Mouse (Mus musculus): ENCODE data around the gene Gm5737. TPM values are rescaled to one million over a fixed set of nuclear protein-coding genes. Genes with fewer than 3 reads are reported as not detected.

Gene Gm5737
- polyA plus RNA-seq, 1 experiment from 2014 or later = not detected

GRCm38 (mm10) chr7:120826408-120826807 is 14.2 kb downstream of the Gm5737 start:
- no peak for ATAC-seq (replicated peaks; ENCODE audit: insufficient number of reproducible peaks, insufficient read depth, low FRiP score, low read depth)
- no peaks in the 10 kb centered on the region for H3K36me3 ChIP-seq
- H3K9me3 ChIP-seq (replicated peaks) = no peaks in the 10 kb centered on the region
- H3K4me2 ChIP-seq = no peak overlapping the region
- peaks cover 12% of the 10 kb centered on the region for H3K4me1 ChIP-seq (replicated peaks)
- no peak overlapping the region for H3K27ac ChIP-seq
- H3K4me3 ChIP-seq = no peak overlapping the region
- WGBS = 18% methylated on average over 3 of the region's 3 CpGs
- no peak overlapping the region for H3K9ac ChIP-seq
- H3K27me3 ChIP-seq = peaks cover 7% of the 10 kb centered on the region; the same call in 1 of the 2 replicates

GRCm38 (mm10) chr7:120830431-120831381 is 18.5 kb downstream of the Gm5737 start:
- no peaks in the 10 kb centered on the region for H3K36me3 ChIP-seq
- peaks cover 12% of the 10 kb centered on the region; the same call in 1 of the 2 replicates for H3K27me3 ChIP-seq
- H3K9ac ChIP-seq = peak overlapping the region; percentile 39
- no peaks in the 10 kb centered on the region for H3K9me3 ChIP-seq (replicated peaks)
- peaks cover 17% of the 10 kb centered on the region for H3K4me1 ChIP-seq (replicated peaks)
- peak overlapping the region; percentile 83 for H3K4me2 ChIP-seq
- peak; percentile 47 for ATAC-seq (replicated peaks; ENCODE audit: insufficient number of reproducible peaks, insufficient read depth, low FRiP score, low read depth)
- WGBS = 1% methylated on average over 46 of the region's 46 CpGs
- H3K27ac ChIP-seq = peak overlapping the region; percentile 69
- peak overlapping the region; percentile 55 for H3K4me3 ChIP-seq

GRCm38 (mm10) chr7:120834426-120834825 is 22.3 kb downstream of the Gm5737 start:
- Histone ChIP-seq H3K27ac (0 out of 2 replicates have a peak overlapping the region, but pooled peaks have one; percentile 82), H3K4me1 (replicated peaks) (peaks cover 23% of the 10 kb centered on the region), H3K36me3 (no peaks in the 10 kb centered on the region), H3K4me3 (peak overlapping the region; percentile 68), H3K9ac (peak overlapping the region; percentile 47), H3K27me3 (peaks cover 8% of the 10 kb centered on the region; the same call in 1 of the 2 replicates), H3K9me3 (replicated peaks) (no peaks in the 10 kb centered on the region), H3K4me2 (peak overlapping the region; percentile 65)
- ATAC-seq (replicated peaks; ENCODE audit: insufficient number of reproducible peaks, insufficient read depth, low FRiP score, low read depth) = no peak
- 46% methylated on average over 6 of the region's 6 CpGs for WGBS

GRCm38 (mm10) chr7:120834863-120835372 is 22.8 kb downstream of the Gm5737 start:
- Histone ChIP-seq H3K4me1 (replicated peaks) (peaks cover 23% of the 10 kb centered on the region), H3K4me2 (peak overlapping the region; percentile 65), H3K9ac (peak overlapping the region; percentile 47), H3K4me3 (peak overlapping the region; percentile 68), H3K27ac (peak overlapping the region; percentile 82), H3K36me3 (no peaks in the 10 kb centered on the region), H3K9me3 (replicated peaks) (no peaks in the 10 kb centered on the region), H3K27me3 (peaks cover 5% of the 10 kb centered on the region; the same call in 1 of the 2 replicates)
- WGBS = 13% methylated on average over 14 of the region's 14 CpGs
- peak; percentile 73 for ATAC-seq (replicated peaks; ENCODE audit: insufficient number of reproducible peaks, insufficient read depth, low FRiP score, low read depth)

- H3K4me1 ChIP-seq (replicated peaks) = peaks cover 15% of the 10 kb centered on the region
- peak; percentile 84 for ATAC-seq (replicated peaks; ENCODE audit: insufficient number of reproducible peaks, insufficient read depth, low FRiP score, low read depth)
- H3K9me3 ChIP-seq (replicated peaks) = no peaks in the 10 kb centered on the region
- H3K4me3 ChIP-seq = peak overlapping the region; percentile 68
- H3K9ac ChIP-seq = peak overlapping the region; percentile 63
- peaks cover 5% of the 10 kb centered on the region; the same call in 1 of the 2 replicates for H3K27me3 ChIP-seq
- WGBS = under 1% methylated on average over 41 of the region's 41 CpGs
- H3K27ac ChIP-seq = peak overlapping the region; percentile 82
- H3K4me2 ChIP-seq = peak overlapping the region; percentile 65
- no peaks in the 10 kb centered on the region for H3K36me3 ChIP-seq
These were observed 23.5 kb downstream of the Gm5737 start for GRCm38 (mm10) chr7:120835449-120836359.

GRCm38 (mm10) chr7:120836361-120836760 is 24.2 kb downstream of the Gm5737 start:
- H3K4me3 ChIP-seq = peak overlapping the region; percentile 68
- peaks cover 5% of the 10 kb centered on the region; the same call in 1 of the 2 replicates for H3K27me3 ChIP-seq
- no peaks in the 10 kb centered on the region for H3K9me3 ChIP-seq (replicated peaks)
- H3K4me2 ChIP-seq = peak overlapping the region; percentile 65
- WGBS = 8% methylated on average over 12 of the region's 12 CpGs
- no peak overlapping the region for H3K27ac ChIP-seq
- H3K36me3 ChIP-seq = no peaks in the 10 kb centered on the region
- no peak for ATAC-seq (replicated peaks; ENCODE audit: insufficient number of reproducible peaks, insufficient read depth, low FRiP score, low read depth)
- H3K9ac ChIP-seq = peak overlapping the region; percentile 63; the same call in 1 of the 2 replicates
- H3K4me1 ChIP-seq (replicated peaks) = peaks cover 12% of the 10 kb centered on the region

GRCm38 (mm10) chr7:120838436-120839160 is 26.4 kb downstream of the Gm5737 start:
- no peak overlapping the region for H3K27ac ChIP-seq
- WGBS = 56% methylated on average over 5 of the region's 5 CpGs

GRCm38 (mm10) chr7:120839786-120840185 is 27.6 kb downstream of the Gm5737 start:
- no peak for ATAC-seq (replicated peaks; ENCODE audit: insufficient number of reproducible peaks, insufficient read depth, low FRiP score, low read depth)
- peaks cover 15% of the 10 kb centered on the region for H3K4me1 ChIP-seq (replicated peaks)
- H3K9me3 ChIP-seq (replicated peaks) = no peaks in the 10 kb centered on the region
- H3K27me3 ChIP-seq = no peaks in the 10 kb centered on the region
- no peak overlapping the region for H3K27ac ChIP-seq
- H3K4me2 ChIP-seq = no peak overlapping the region
- H3K9ac ChIP-seq = no peak overlapping the region
- H3K4me3 ChIP-seq = no peak overlapping the region
- 66% methylated on average over 2 of the region's 2 CpGs for WGBS
- H3K36me3 ChIP-seq = no peaks in the 10 kb centered on the region

More at GRCm38 (mm10) chr7:120838436-120839160, 26.4 kb downstream of the Gm5737 start:
- H3K4me3 ChIP-seq = no peak overlapping the region
- peaks cover 10% of the 10 kb centered on the region for H3K4me1 ChIP-seq (replicated peaks)
- no peak for ATAC-seq (replicated peaks; ENCODE audit: insufficient number of reproducible peaks, insufficient read depth, low FRiP score, low read depth)
- H3K4me2 ChIP-seq = no peak overlapping the region
- H3K9ac ChIP-seq = no peak overlapping the region
- H3K9me3 ChIP-seq (replicated peaks) = no peaks in the 10 kb centered on the region
- H3K27me3 ChIP-seq = no peaks in the 10 kb centered on the region
- H3K36me3 ChIP-seq = no peaks in the 10 kb centered on the region

GRCm38 (mm10) chr7:120842345-120843036 is 30.3 kb downstream of the Gm5737 start, which contains the start of gene Eef2k:
Gene Eef2k, plus strand, starts transcription at chr7:120842831.
- WGBS = 3% methylated on average over 35 of the region's 35 CpGs
- peak; percentile 94 for ATAC-seq (replicated peaks; ENCODE audit: insufficient number of reproducible peaks, insufficient read depth, low FRiP score, low read depth)

More at GRCm38 (mm10) chr7:120842345-120843036, 30.3 kb downstream of the Gm5737 start, which contains the start of gene Eef2k:
- Histone ChIP-seq H3K4me1 (replicated peaks) (peaks cover 17% of the 10 kb centered on the region), H3K4me2 (peak within 1 kb of the TSS; percentile 87), H3K36me3 (no peaks in the 10 kb centered on the region), H3K9me3 (replicated peaks) (no peaks in the 10 kb centered on the region), H3K27me3 (no peaks in the 10 kb centered on the region), H3K27ac (peak within 1 kb of the TSS; percentile 97), H3K4me3 (peak within 1 kb of the TSS; percentile 78), H3K9ac (peak within 1 kb of the TSS; percentile 88)

Measured in heart, embryonic 15.5 days (tissue).